Mouse (Mus musculus): ENCODE measurements around the gene Dchs2. TPM values are rescaled to one million over a fixed set of nuclear protein-coding genes. Genes with fewer than 3 reads are reported as not detected.

Dchs2 gene
- polyA plus RNA-seq, 1 experiment: 0.05 TPM

GRCm38 (mm10) chr3:83290953-83291352 lies 163.2 kb downstream of the Dchs2 start:
- TF ChIP-seq CTCF (IDR thresholded peaks at IDR 0.05; ENCODE audit: extremely low read depth, insufficient read depth, insufficient read length, insufficient replicate concordance) (no peak), POLR2A (IDR thresholded peaks at IDR 0.05; ENCODE audit: low read depth, low read length) (no peak)
- no peak overlapping the region for H3K27ac ChIP-seq (ENCODE audit: insufficient read depth, low read length)
- 93% methylated on average over 1 of the region's 1 CpGs for WGBS
- no peaks in the 10 kb centered on the region for H3K27me3 ChIP-seq (ENCODE audit: control insufficient read depth, insufficient read depth, low read length)
- no peaks in the 10 kb centered on the region for H3K4me1 ChIP-seq (ENCODE audit: control insufficient read depth, insufficient read depth, insufficient read length)
- H3K36me3 ChIP-seq (ENCODE audit: control insufficient read depth, insufficient read depth, low read length): no peaks in the 10 kb centered on the region
- DNase-seq (ENCODE audit: low read depth in 1 of 2, low spot score in 2 of 2): no peak
- H3K4me3 ChIP-seq (ENCODE audit: extremely low read depth, insufficient read depth, insufficient read length): no peak overlapping the region

- whole genome bisulfite sequencing: 78% methylated on average over 5 of the region's 5 CpGs
- no peaks in the 10 kb centered on the region for H3K27me3 ChIP-seq (ENCODE audit: control insufficient read depth, insufficient read depth, low read length)
- no peak for TF ChIP-seq POLR2A (IDR thresholded peaks at IDR 0.05; ENCODE audit: low read depth, low read length)
- H3K4me1 ChIP-seq (ENCODE audit: control insufficient read depth, insufficient read depth, insufficient read length): no peaks in the 10 kb centered on the region
- DNase-seq (ENCODE audit: low read depth in 1 of 2, low spot score in 2 of 2): no peak
- H3K27ac ChIP-seq (ENCODE audit: insufficient read depth, low read length): no peak overlapping the region
- H3K36me3 ChIP-seq (ENCODE audit: control insufficient read depth, insufficient read depth, low read length): no peaks in the 10 kb centered on the region
- no peak overlapping the region for H3K4me3 ChIP-seq (ENCODE audit: extremely low read depth, insufficient read depth, insufficient read length)
Observed at GRCm38 (mm10) chr3:83299783-83300382, 172.1 kb downstream of the Dchs2 start.

- Histone ChIP-seq H3K4me3 (ENCODE audit: extremely low read depth, insufficient read depth, insufficient read length) (no peak overlapping the region), H3K27me3 (ENCODE audit: control insufficient read depth, insufficient read depth, low read length) (no peaks in the 10 kb centered on the region), H3K27ac (ENCODE audit: insufficient read depth, low read length) (no peak overlapping the region), H3K4me1 (ENCODE audit: control insufficient read depth, insufficient read depth, insufficient read length) (no peaks in the 10 kb centered on the region), H3K36me3 (ENCODE audit: control insufficient read depth, insufficient read depth, low read length) (no peaks in the 10 kb centered on the region)
- 78% methylated on average over 5 of the region's 5 CpGs for WGBS
- no peak for TF ChIP-seq POLR2A (IDR thresholded peaks at IDR 0.05; ENCODE audit: low read depth, low read length)
- no peak for DNase-seq (ENCODE audit: low read depth in 1 of 2, low spot score in 2 of 2)
Observed at GRCm38 (mm10) chr3:83303876-83304275, 176.1 kb downstream of the Dchs2 start.

GRCm38 (mm10) chr3:83345928-83346327 lies 218.2 kb downstream of the Dchs2 start:
- H3K4me3 ChIP-seq (ENCODE audit: extremely low read depth, insufficient read depth, insufficient read length): no peak overlapping the region
- TF ChIP-seq POLR2A (IDR thresholded peaks at IDR 0.05; ENCODE audit: low read depth, low read length) (no peak), CTCF (IDR thresholded peaks at IDR 0.05; ENCODE audit: extremely low read depth, insufficient read depth, insufficient read length, insufficient replicate concordance) (no peak)
- no peak overlapping the region for H3K27ac ChIP-seq (ENCODE audit: insufficient read depth, low read length)
- DNase-seq (ENCODE audit: low read depth in 1 of 2, low spot score in 2 of 2): no peak
- no peaks in the 10 kb centered on the region for H3K4me1 ChIP-seq (ENCODE audit: control insufficient read depth, insufficient read depth, insufficient read length)
- WGBS: 81% methylated on average over 3 of the region's 3 CpGs
- H3K36me3 ChIP-seq (ENCODE audit: control insufficient read depth, insufficient read depth, low read length): no peaks in the 10 kb centered on the region
- H3K27me3 ChIP-seq (ENCODE audit: control insufficient read depth, insufficient read depth, low read length): no peaks in the 10 kb centered on the region

- Histone ChIP-seq H3K4me1 (ENCODE audit: control insufficient read depth, insufficient read depth, insufficient read length) (no peaks in the 10 kb centered on the region), H3K36me3 (ENCODE audit: control insufficient read depth, insufficient read depth, low read length) (no peaks in the 10 kb centered on the region), H3K27me3 (ENCODE audit: control insufficient read depth, insufficient read depth, low read length) (no peaks in the 10 kb centered on the region), H3K27ac (ENCODE audit: insufficient read depth, low read length) (no peak overlapping the region), H3K4me3 (ENCODE audit: extremely low read depth, insufficient read depth, insufficient read length) (no peak overlapping the region)
- no peak for DNase-seq (ENCODE audit: low read depth in 1 of 2, low spot score in 2 of 2)
- TF ChIP-seq CTCF (IDR thresholded peaks at IDR 0.05; ENCODE audit: extremely low read depth, insufficient read depth, insufficient read length, insufficient replicate concordance) (no peak), POLR2A (IDR thresholded peaks at IDR 0.05; ENCODE audit: low read depth, low read length) (no peak)
- WGBS: 87% methylated on average over 9 of the region's 9 CpGs
Observed at GRCm38 (mm10) chr3:83368500-83369068, 240.8 kb downstream of the Dchs2 start.

- DNase-seq (ENCODE audit: low read depth in 1 of 2, low spot score in 2 of 2): no peak
- Histone ChIP-seq H3K4me3 (ENCODE audit: extremely low read depth, insufficient read depth, insufficient read length) (no peak overlapping the region), H3K27ac (ENCODE audit: insufficient read depth, low read length) (no peak overlapping the region), H3K27me3 (ENCODE audit: control insufficient read depth, insufficient read depth, low read length) (no peaks in the 10 kb centered on the region), H3K36me3 (ENCODE audit: control insufficient read depth, insufficient read depth, low read length) (no peaks in the 10 kb centered on the region), H3K4me1 (ENCODE audit: control insufficient read depth, insufficient read depth, insufficient read length) (no peaks in the 10 kb centered on the region)
- TF ChIP-seq POLR2A (IDR thresholded peaks at IDR 0.05; ENCODE audit: low read depth, low read length) (no peak), CTCF (IDR thresholded peaks at IDR 0.05; ENCODE audit: extremely low read depth, insufficient read depth, insufficient read length, insufficient replicate concordance) (no peak)
- 82% methylated on average over 2 of the region's 2 CpGs for WGBS
Observed at GRCm38 (mm10) chr3:83369871-83370270, 242.1 kb downstream of the Dchs2 start.

- H3K27me3 ChIP-seq (ENCODE audit: control insufficient read depth, insufficient read depth, low read length): no peaks in the 10 kb centered on the region
- DNase-seq (ENCODE audit: low read depth in 1 of 2, low spot score in 2 of 2): no peak
- H3K4me1 ChIP-seq (ENCODE audit: control insufficient read depth, insufficient read depth, insufficient read length): no peaks in the 10 kb centered on the region
- no peaks in the 10 kb centered on the region for H3K36me3 ChIP-seq (ENCODE audit: control insufficient read depth, insufficient read depth, low read length)
- H3K27ac ChIP-seq (ENCODE audit: insufficient read depth, low read length): no peak overlapping the region
- TF ChIP-seq CTCF (IDR thresholded peaks at IDR 0.05; ENCODE audit: extremely low read depth, insufficient read depth, insufficient read length, insufficient replicate concordance) (no peak), POLR2A (IDR thresholded peaks at IDR 0.05; ENCODE audit: low read depth, low read length) (no peak)
- 84% methylated on average over 6 of the region's 6 CpGs for WGBS
- no peak overlapping the region for H3K4me3 ChIP-seq (ENCODE audit: extremely low read depth, insufficient read depth, insufficient read length)
Observed at GRCm38 (mm10) chr3:83374333-83374732, 246.6 kb downstream of the Dchs2 start.

All from spleen, adult 2 months (tissue).